Mouse (Mus musculus): Measurements from ENCODE around the gene Olfr1260. TPM values are rescaled to one million over a fixed set of nuclear protein-coding genes. Genes with fewer than 3 reads are reported as not detected.

Gene Olfr1260
- under 1 TPM in 1 of 2 experiments, not detected in 1; 0.04 TPM for polyA plus RNA-seq (2017; shearing (Covaris generic))

DNA sequence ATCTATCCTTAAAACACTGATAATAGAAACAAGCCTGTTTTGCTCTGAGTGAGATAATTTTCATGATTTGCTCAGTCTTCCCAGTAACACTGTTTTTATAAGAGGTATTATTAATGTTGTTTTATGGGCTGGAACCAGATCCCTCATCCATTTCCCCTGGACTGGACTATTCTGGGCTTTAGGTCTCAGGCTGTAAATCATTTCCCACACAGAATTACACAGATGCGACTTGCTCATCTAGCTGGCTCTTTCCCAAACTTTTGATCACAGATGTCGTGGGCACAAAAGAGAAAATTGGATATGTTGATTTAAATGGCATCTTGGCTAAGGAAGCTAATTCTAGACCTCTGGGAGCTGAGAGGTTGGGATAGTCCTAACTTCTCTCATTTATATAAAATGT is at the start of gene Olfr1260:
Gene Olfr1260, plus strand, starts transcription at position 157 of the 400 bp plus-strand sequence.

DNA sequence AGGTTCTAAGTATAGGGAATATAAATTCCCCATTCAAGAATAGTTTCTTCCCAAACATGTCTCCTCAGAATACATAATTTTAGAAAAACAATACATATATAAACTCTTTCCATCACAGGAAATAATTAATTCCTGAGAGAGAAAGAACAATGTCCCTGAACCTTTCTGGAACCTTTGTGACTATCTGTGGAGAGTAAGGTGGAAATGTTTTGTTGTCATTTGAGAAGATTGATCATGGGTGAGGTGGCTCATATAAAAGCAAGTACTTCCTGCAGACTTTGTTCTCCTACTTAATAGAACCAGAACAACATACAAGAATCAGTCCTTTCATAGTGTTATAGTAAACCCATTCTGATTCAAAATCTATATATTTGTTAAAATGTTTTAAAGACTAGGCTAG is 47.1 kb upstream of the Olfr1260 start, which contains the start of gene Olfr1258:
Gene Olfr1258, plus strand, starts transcription at position 301 of the 400 bp plus-strand sequence.

DNA sequence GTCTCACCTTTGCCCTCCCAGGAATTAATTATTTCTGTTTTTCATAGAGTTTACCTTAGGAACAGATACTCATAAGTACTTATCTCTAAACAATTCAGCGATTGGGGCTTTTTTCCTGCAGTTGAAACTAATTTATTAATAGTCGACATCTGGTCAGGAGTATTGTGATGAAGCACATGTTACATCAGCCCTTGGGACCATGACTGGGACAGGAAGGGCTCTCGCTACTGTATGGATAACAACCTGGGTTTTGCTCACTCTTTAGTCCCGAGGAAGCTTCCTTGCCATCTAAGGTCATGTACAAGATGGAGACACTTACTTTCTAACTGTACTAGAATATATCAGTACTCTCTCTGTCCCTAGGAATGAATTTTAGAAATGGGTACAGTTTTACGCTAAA is 25.6 kb upstream of the Olfr1260 start, which contains the start of gene Olfr1259:
Gene Olfr1259, minus strand, starts transcription at position 101 of the 400 bp plus-strand sequence.

DNA sequence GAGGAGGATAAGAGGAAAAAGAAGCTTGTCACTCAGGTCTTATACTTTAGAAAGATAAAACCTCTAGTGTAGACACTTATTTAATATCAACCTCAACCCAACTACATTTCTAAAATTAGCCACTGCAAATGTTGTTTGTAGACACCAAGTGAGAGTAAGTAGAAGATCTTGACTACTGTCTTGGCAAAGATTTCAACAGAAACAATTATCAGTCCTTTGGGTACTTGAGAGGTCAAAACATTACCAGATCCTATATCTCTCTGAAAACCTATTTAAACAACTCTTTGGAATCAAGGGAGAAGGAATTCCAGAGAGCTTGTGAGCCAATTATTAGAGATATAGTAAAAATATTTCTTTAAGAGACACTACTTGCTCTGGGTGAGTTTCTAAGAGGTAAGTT is 16.8 kb downstream of the Olfr1260 start, which contains the start of gene Olfr1261:
Gene Olfr1261, plus strand, starts transcription at position 301 of the 400 bp plus-strand sequence.

DNA sequence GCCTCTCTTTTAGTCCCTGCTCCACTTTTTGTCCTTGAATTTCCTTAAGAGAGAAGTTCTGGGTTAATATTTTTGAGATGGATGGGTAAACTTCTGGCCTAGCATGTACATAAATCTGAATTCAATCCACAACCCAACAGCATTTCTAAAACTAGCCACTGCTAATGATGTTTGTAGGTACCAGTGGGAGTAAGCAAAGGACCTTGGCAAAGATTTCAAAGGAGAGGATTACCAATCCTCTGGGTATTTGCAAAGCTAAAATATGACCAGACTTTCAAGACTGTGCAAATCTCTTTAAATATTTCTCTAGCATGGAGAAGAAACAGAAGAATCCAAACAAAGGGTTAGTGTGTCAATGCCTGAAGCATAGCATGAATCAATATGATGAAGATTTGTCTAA is 25.7 kb downstream of the Olfr1260 start, which contains the start of gene Olfr1262:
Gene Olfr1262, plus strand, starts transcription at position 301 of the 400 bp plus-strand sequence.

DNA sequence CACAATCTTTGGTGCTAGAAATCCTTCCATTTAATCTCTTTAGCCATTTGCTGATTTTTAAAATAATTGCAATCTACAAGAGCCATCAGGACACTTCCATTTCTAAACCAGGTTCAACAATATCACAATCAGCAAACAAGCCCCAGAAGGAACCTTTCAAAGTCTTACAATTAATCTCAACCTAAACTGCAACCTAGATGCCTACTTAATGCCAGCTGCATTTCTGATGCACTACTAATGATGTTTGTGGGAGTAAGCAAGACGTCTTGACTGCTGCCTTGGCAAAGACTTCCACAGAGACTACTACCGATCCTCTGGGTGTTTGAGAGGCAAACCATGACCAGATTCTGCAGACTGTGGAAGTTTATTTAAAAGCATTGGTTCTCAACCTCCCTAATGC is 37.7 kb downstream of the Olfr1260 start, which contains the start of gene Olfr1263:
Gene Olfr1263, plus strand, starts transcription at position 301 of the 400 bp plus-strand sequence.

DNA sequence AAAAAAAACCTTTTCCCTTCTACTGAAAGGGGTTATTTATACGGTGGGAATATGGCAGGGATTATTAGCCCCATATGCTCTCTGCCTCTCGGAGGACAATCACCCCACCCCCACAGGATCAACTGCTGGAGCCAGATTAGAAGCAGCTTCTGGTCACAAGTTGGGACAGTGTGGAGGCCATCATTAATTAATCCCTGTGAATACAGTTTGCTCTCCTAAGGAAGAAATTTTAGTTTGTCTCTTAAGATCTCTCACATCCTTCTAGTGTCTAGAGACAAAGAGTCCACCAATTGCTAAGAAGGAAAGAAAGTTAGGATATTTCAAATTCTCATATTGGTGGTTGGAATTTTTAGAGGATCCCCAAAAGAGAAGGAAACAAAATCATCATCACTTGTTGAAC is 51.3 kb downstream of the Olfr1260 start, which contains the start of gene Olfr1264:
Gene Olfr1264, minus strand, starts transcription at position 101 of the 400 bp plus-strand sequence.

Other genes starting within 250 kb of the Olfr1260 start
- gene Olfr1252, start 249.3 kb upstream of the Olfr1260 start, polyA plus RNA-seq (2017; shearing (Covaris generic)) = under 1 TPM in 1 of 2 experiments, not detected in 1; 0.05 TPM
- under 1 TPM in 1 of 2 experiments, not detected in 1; 0.31 TPM for gene Olfr1253, start 217.2 kb upstream of the Olfr1260 start, polyA plus RNA-seq (2017; shearing (Covaris generic))
- not detected for gene Olfr1254, start 180.7 kb upstream of the Olfr1260 start, polyA plus RNA-seq (2017; shearing (Covaris generic))
- gene Olfr1255, start 162.3 kb upstream of the Olfr1260 start, polyA plus RNA-seq (2017; shearing (Covaris generic)) = not detected
- not detected for gene Olfr1256, start 132.8 kb upstream of the Olfr1260 start, polyA plus RNA-seq (2017; shearing (Covaris generic))
- not detected for gene Olfr48, start 126.1 kb upstream of the Olfr1260 start, polyA plus RNA-seq (2017; shearing (Covaris generic))
- not detected for gene Olfr1257, start 95.9 kb upstream of the Olfr1260 start, polyA plus RNA-seq (2017; shearing (Covaris generic))
- gene Olfr1258, start 47.0 kb upstream of the Olfr1260 start, polyA plus RNA-seq (2017; shearing (Covaris generic)) = not detected
- not detected for gene Olfr1259, start 25.7 kb upstream of the Olfr1260 start, polyA plus RNA-seq (2017; shearing (Covaris generic))
- gene Olfr1261, start 16.9 kb downstream of the Olfr1260 start, polyA plus RNA-seq (2017; shearing (Covaris generic)) = not detected
- not detected for gene Olfr1262, start 25.8 kb downstream of the Olfr1260 start, polyA plus RNA-seq (2017; shearing (Covaris generic))
- gene Olfr1263, start 37.8 kb downstream of the Olfr1260 start, polyA plus RNA-seq (2017; shearing (Covaris generic)) = not detected
- gene Olfr1264, start 51.2 kb downstream of the Olfr1260 start, polyA plus RNA-seq (2017; shearing (Covaris generic)) = not detected
- not detected for gene Olfr1265, start 61.0 kb downstream of the Olfr1260 start, polyA plus RNA-seq (2017; shearing (Covaris generic))
- gene Olfr140, start 89.3 kb downstream of the Olfr1260 start, polyA plus RNA-seq (2017; shearing (Covaris generic)) = not detected
- gene Olfr1269, start 147.1 kb downstream of the Olfr1260 start, polyA plus RNA-seq (2017; shearing (Covaris generic)) = under 1 TPM; 0.16 to 0.17 TPM
- under 1 TPM in 1 of 2 experiments, not detected in 1; 0.29 TPM for gene Olfr32, start 168.0 kb downstream of the Olfr1260 start, polyA plus RNA-seq (2017; shearing (Covaris generic))
- gene Olfr1270, start 178.8 kb downstream of the Olfr1260 start, polyA plus RNA-seq (2017; shearing (Covaris generic)) = not detected